Mouse (Mus musculus): ENCODE data around the gene Nek7. TPM values are rescaled to one million over a fixed set of nuclear protein-coding genes. Genes with fewer than 3 reads are reported as not detected.

Gene Nek7
- polyA plus RNA-seq, 1 experiment, result 24.6 TPM

GRCm38 (mm10) chr1:138517360-138518099 is 102.4 kb downstream of the Nek7 start:
- no peak for DNase-seq (ENCODE audit: extremely low spot score in 1 of 2, low spot score in 1 of 2)

- no peak for DNase-seq (ENCODE audit: extremely low spot score in 1 of 2, low spot score in 1 of 2)
These were observed 103.0 kb downstream of the Nek7 start for GRCm38 (mm10) chr1:138516946-138517345.

GRCm38 (mm10) chr1:138515362-138515761 is 104.6 kb downstream of the Nek7 start:
- DNase-seq (ENCODE audit: extremely low spot score in 1 of 2, low spot score in 1 of 2), result no peak

- no peak for DNase-seq (ENCODE audit: extremely low spot score in 1 of 2, low spot score in 1 of 2)
These were observed 106.0 kb downstream of the Nek7 start for GRCm38 (mm10) chr1:138513982-138514381.

- DNase-seq (ENCODE audit: extremely low spot score in 1 of 2, low spot score in 1 of 2), result no peak
These were observed 109.4 kb downstream of the Nek7 start for GRCm38 (mm10) chr1:138510566-138510965.

GRCm38 (mm10) chr1:138507446-138508043 is 112.4 kb downstream of the Nek7 start:
- DNase-seq (ENCODE audit: extremely low spot score in 1 of 2, low spot score in 1 of 2), result peak in 1 of 2 experiments; percentile 36

- DNase-seq (ENCODE audit: extremely low spot score in 1 of 2, low spot score in 1 of 2), result no peak
These were observed 112.9 kb downstream of the Nek7 start for GRCm38 (mm10) chr1:138507014-138507413.

- no peak for DNase-seq (ENCODE audit: extremely low spot score in 1 of 2, low spot score in 1 of 2)
These were observed 115.7 kb downstream of the Nek7 start for GRCm38 (mm10) chr1:138504228-138504627.

GRCm38 (mm10) chr1:138500691-138501090 is 119.2 kb downstream of the Nek7 start:
- DNase-seq (ENCODE audit: extremely low spot score in 1 of 2, low spot score in 1 of 2), result no peak

- DNase-seq (ENCODE audit: extremely low spot score in 1 of 2, low spot score in 1 of 2), result no peak
These were observed 119.8 kb downstream of the Nek7 start for GRCm38 (mm10) chr1:138500155-138500554.

- DNase-seq (ENCODE audit: extremely low spot score in 1 of 2, low spot score in 1 of 2), result peak in 1 of 2 experiments; percentile 30
These were observed 120.5 kb downstream of the Nek7 start for GRCm38 (mm10) chr1:138499461-138499860.

- no peak for DNase-seq (ENCODE audit: extremely low spot score in 1 of 2, low spot score in 1 of 2)
These were observed 128.4 kb downstream of the Nek7 start for GRCm38 (mm10) chr1:138491382-138492097.

GRCm38 (mm10) chr1:138487569-138487968 is 132.4 kb downstream of the Nek7 start:
- no peak for DNase-seq (ENCODE audit: extremely low spot score in 1 of 2, low spot score in 1 of 2)

GRCm38 (mm10) chr1:138480694-138481093 is 139.2 kb downstream of the Nek7 start:
- no peak for DNase-seq (ENCODE audit: extremely low spot score in 1 of 2, low spot score in 1 of 2)

GRCm38 (mm10) chr1:138465352-138465751 is 154.6 kb downstream of the Nek7 start:
- DNase-seq (ENCODE audit: extremely low spot score in 1 of 2, low spot score in 1 of 2), result no peak

- DNase-seq (ENCODE audit: extremely low spot score in 1 of 2, low spot score in 1 of 2), result no peak
These were observed 158.5 kb downstream of the Nek7 start for GRCm38 (mm10) chr1:138461425-138461824.

GRCm38 (mm10) chr1:138449476-138449851 is 170.5 kb downstream of the Nek7 start:
- DNase-seq (ENCODE audit: extremely low spot score in 1 of 2, low spot score in 1 of 2), result no peak

GRCm38 (mm10) chr1:138448635-138449475 is 171.1 kb downstream of the Nek7 start:
- DNase-seq (ENCODE audit: extremely low spot score in 1 of 2, low spot score in 1 of 2), result no peak

GRCm38 (mm10) chr1:138446846-138447245 is 173.1 kb downstream of the Nek7 start:
- DNase-seq (ENCODE audit: extremely low spot score in 1 of 2, low spot score in 1 of 2), result no peak
